Mouse (Mus musculus) embryonic facial prominence, embryonic 13.5 days (tissue): Measurements from ENCODE around the gene Atg7. TPM values are rescaled to one million over a fixed set of nuclear protein-coding genes. Genes with fewer than 3 reads are reported as not detected.

Source experiments
- ATAC-seq: fragments of 200-750 bp; cut with Nextera tagmentation; 2 replicates; pipeline ENCODE4 v1.8.0; 2017; ENCODE audit warnings: low read depth; ENCODE audit not compliant: insufficient number of reproducible peaks, insufficient read depth, low FRiP score, low TSS enrichment
- H3K27ac ChIP-seq: fragments of 300-500 bp; sonication (generic); 2 replicates; pipeline ENCODE4 v1.5.1; 2015; ENCODE audit warnings: moderate library complexity, mild to moderate bottlenecking, inconsistent platforms
- H3K27me3 ChIP-seq: fragments of 300-500 bp; sonication (generic); 2 replicates; pipeline ENCODE4 v1.6.1; 2015; ENCODE audit warnings: mild to moderate bottlenecking, inconsistent platforms
- H3K36me3 ChIP-seq: fragments of 300-500 bp; sonication (generic); 2 replicates; pipeline ENCODE4 v1.6.1; 2015; ENCODE audit warnings: mild to moderate bottlenecking, inconsistent platforms
- H3K4me1 ChIP-seq: fragments of 300-500 bp; sonication (generic); 2 replicates; pipeline ENCODE4 v1.6.1; 2015; ENCODE audit warnings: inconsistent platforms
- H3K4me2 ChIP-seq: fragments of 300-500 bp; sonication (generic); 2 replicates; pipeline ENCODE4 v1.6.1; 2015; ENCODE audit warnings: moderate library complexity, mild to moderate bottlenecking, inconsistent platforms
- H3K4me3 ChIP-seq: fragments of 300-500 bp; sonication (generic); 2 replicates; pipeline ENCODE4 v1.5.1; 2015; ENCODE audit warnings: mild to moderate bottlenecking, inconsistent platforms
- H3K9ac ChIP-seq: fragments of 300-500 bp; sonication (generic); 2 replicates; pipeline ENCODE4 v1.6.1; 2015; ENCODE audit warnings: mild to moderate bottlenecking, inconsistent platforms
- H3K9me3 ChIP-seq: fragments of 300-500 bp; sonication (generic); 2 replicates; pipeline ENCODE4 v1.6.1; 2016; ENCODE audit warnings: inconsistent platforms
- WGBS: fragments of 180-500 bp; shearing (Covaris S2); methylation state at CpG from one replicate; pipeline ENCODE4 v1.1.7; 2015; ENCODE audit warnings: mixed read lengths; 5-methylcytosine and 5-hydroxymethylcytosine counted together
- polyA plus RNA-seq: library from polyadenylated mRNA; unstranded; fragments of >200 nt; fragmentation: Nextera tagmentation; extraction: Ambion mirVana; gene quantifications from 2 replicates; pipeline ENCODE4 v1.2.1, GENCODE M21; 2015

The Atg7 gene
- polyA plus RNA-seq, 1 experiment from 2014 or later: 19.7 TPM

DNA sequence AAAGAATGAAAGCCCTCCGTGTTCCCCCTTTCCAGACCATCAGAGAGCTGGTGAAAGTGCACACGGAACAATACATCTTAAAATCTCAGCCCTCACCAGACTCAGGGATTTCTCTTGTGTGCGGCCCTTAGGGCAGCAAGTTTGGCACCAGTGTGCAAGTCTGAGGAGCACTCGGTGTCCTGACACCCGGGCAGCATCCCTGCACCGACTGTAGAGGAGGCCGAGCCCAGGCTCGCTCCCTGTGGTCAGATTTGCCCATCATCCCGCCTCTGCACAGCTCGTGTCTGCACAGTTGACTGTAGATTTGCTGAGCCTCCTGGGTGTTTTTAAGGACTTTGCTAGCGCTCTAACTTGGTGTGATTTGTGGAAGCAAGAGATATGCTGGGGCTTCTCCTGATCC, 94.3 kb downstream of the Atg7 start:
- H3K4me3 ChIP-seq: no peak overlapping the region
- H3K27me3 ChIP-seq: peaks cover 3% of the 10 kb centered on the region; the same call in 1 of the 2 replicates
- no peaks in the 10 kb centered on the region for H3K9me3 ChIP-seq
- peaks cover 17% of the 10 kb centered on the region for H3K36me3 ChIP-seq
- no peak overlapping the region for H3K9ac ChIP-seq
- H3K4me2 ChIP-seq: no peak overlapping the region
- peaks cover 29% of the 10 kb centered on the region for H3K4me1 ChIP-seq
- no peak for ATAC-seq
- 78% methylated on average over 11 of the region's 11 CpGs for WGBS
- no peak overlapping the region for H3K27ac ChIP-seq

DNA sequence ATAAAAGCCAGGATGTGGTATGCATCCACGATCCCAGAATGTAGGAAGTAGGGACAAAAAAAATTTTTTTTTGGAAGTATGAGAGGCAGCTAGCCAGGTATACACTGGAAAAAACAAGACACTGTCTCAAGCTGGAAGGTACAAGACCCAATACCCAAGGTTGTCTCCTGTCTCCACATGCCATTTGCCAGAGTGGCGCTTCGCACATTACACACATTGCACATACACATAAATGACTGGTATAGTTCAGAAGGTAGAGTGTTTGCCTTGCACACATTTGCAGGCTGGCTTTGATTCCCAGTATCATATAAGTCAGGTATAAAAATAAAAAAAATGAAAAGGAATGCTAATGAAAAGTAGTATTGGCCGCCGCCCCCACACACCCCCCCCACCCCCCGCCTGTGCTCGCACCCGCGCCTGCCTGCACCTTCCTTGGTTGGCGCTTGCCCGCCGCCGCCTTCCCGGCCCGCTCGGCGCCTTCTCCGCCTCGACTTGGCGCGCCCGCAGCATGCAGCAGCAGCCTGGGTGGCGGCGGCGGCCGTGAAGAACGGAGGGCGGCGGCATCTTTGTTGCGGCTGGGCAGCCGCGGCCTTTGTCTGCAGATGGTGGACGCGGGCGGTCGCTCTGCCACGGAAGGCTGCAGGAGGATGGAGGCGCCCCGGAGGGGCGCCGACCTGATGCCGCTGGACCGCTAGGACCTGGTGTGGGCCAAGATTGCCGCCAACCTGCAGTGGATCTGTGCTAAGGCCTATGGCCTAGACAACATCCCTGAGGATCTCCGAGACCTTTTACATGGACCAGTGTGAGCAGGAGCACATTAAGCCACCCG, 95.2 kb downstream of the Atg7 start:
- H3K27me3 ChIP-seq: peaks cover 3% of the 10 kb centered on the region; the same call in 1 of the 2 replicates
- H3K36me3 ChIP-seq: peaks cover 17% of the 10 kb centered on the region
- peak overlapping the region; percentile 37 for H3K4me3 ChIP-seq
- H3K4me1 ChIP-seq: peaks cover 28% of the 10 kb centered on the region
- H3K9me3 ChIP-seq: no peaks in the 10 kb centered on the region
- H3K4me2 ChIP-seq: peak overlapping the region; percentile 68
- no peak overlapping the region for H3K27ac ChIP-seq
- peak overlapping the region; percentile 67 for H3K9ac ChIP-seq
- 15% methylated on average over 42 of the region's 46 CpGs for WGBS
- no peak for ATAC-seq

DNA sequence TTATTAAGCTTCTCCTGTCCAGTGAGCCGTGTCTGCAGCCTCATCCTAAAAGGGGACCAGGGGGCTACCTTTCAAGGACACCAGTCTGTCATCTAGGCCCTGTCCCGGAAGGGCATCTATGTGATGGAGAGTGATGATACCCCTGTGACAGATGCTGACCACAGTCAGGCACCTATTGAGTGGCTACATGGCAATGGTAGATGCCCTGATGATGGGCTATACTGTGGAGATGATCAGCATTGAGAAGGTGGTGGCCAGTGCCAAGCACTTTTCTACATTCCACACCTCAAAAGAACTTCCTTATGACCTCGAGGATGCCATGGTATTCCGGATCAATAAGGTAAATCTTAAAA, 95.8 kb downstream of the Atg7 start:
- H3K4me3 ChIP-seq: no peak overlapping the region
- peaks cover 3% of the 10 kb centered on the region; the same call in 1 of the 2 replicates for H3K27me3 ChIP-seq
- WGBS: 85% methylated on average over 4 of the region's 4 CpGs
- ATAC-seq: no peak
- H3K4me2 ChIP-seq: peak overlapping the region; percentile 68
- no peak overlapping the region for H3K27ac ChIP-seq
- H3K9ac ChIP-seq: peak overlapping the region; percentile 67
- no peaks in the 10 kb centered on the region for H3K9me3 ChIP-seq
- peaks cover 17% of the 10 kb centered on the region for H3K36me3 ChIP-seq
- peaks cover 22% of the 10 kb centered on the region for H3K4me1 ChIP-seq

DNA sequence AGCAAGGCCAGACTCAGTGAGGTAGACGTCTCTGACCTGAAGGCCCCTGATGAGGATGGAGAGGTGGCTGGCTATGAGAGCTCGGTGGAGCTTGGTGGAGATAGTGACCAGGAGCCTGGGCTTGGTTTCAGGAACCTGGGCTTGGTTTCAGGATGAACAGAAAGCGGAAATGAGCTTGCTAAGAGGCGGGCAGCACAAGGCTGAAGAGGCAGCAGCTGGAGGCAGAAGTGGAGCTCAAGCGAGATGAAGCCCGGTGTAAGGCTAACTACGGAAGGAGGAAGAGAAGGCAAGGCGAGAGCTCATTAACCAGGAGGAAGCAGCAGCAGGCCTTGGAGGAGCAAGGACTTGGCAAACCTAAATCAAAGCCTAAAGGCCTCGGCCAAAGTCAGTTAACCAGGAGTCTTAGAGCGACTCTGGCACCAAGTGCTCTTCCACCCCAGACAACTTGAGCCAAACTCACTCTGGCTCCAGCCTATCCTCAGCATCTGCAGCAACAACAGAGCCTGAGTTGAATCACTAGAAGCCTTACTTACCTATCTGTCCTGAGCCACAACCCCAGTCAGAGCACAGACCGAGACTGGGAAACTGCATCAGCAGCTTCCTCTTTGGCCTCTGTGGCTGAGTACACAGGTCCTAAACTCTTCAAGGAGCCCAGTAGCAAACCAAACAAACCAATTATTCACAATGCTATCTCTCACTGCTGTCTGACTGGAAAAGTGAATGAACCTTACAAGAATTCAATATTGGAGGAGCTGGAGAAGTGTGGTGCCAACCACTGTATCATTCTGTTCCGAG, 99.5 kb downstream of the Atg7 start:
- WGBS: 92% methylated on average over 12 of the region's 12 CpGs
- H3K36me3 ChIP-seq: peaks cover 13% of the 10 kb centered on the region
- no peak overlapping the region for H3K4me3 ChIP-seq
- H3K9me3 ChIP-seq: no peaks in the 10 kb centered on the region
- no peak overlapping the region for H3K4me2 ChIP-seq
- no peak overlapping the region for H3K9ac ChIP-seq
- no peak overlapping the region for H3K27ac ChIP-seq
- no peak for ATAC-seq
- peaks cover 31% of the 10 kb centered on the region for H3K4me1 ChIP-seq
- H3K27me3 ChIP-seq: no peaks in the 10 kb centered on the region; the same call in 1 of the 2 replicates

- WGBS: 85% methylated on average over 8 of the region's 8 CpGs
- H3K27me3 ChIP-seq: no peaks in the 10 kb centered on the region
- no peak overlapping the region for H3K27ac ChIP-seq
- H3K4me2 ChIP-seq: no peak overlapping the region
- peaks cover 24% of the 10 kb centered on the region for H3K4me1 ChIP-seq
- no peaks in the 10 kb centered on the region for H3K9me3 ChIP-seq
- H3K36me3 ChIP-seq: peaks cover 13% of the 10 kb centered on the region
- ATAC-seq: no peak
- H3K9ac ChIP-seq: no peak overlapping the region
- H3K4me3 ChIP-seq: no peak overlapping the region
Observed at GRCm38 (mm10) chr6:114743126-114743525, 100.2 kb downstream of the Atg7 start.

DNA sequence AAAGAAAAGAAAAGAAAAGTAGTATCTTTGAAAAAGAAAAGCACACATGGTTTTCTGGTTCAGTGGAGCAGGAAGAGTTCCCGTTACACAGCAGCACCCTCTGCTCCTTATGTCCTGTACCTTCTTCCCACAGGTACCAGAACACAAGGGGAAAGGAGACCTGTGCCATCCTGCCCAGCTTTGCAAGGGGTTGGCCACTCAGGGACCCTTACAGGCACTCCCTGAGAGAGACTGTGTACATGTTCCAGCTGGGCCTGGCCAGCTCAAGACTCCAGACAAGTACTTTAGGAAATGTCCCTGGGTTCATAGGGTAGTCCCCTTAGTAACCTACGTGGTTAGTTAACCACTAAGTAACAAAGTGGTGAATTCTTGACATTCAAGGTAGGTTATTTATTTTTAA, 100.9 kb downstream of the Atg7 start:
- no peak for ATAC-seq

DNA sequence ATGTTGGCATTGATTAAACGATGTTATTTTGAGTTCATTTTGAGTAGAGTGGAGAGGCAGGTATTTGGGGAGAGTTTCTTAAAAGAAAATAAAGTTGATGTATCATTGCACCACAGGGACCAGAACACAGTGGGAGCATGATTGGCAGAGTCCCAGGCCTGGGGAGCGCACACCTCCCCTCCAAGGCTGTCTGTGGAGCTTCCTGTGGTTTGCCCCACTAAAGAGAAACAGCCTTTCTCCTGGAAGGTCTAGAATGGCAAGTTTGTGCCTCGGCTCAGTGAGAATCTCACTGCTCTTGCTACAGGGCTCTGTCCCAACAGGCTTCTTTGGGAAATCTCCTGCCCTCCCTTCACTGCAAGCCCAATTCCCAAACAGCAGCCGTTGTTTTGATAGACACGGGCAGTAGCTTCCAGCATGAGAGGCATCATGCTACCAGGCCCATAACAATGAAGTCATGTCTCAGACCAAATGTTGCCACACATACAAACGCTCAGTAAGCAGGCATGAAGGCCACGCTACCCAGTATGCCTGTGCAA, 103.6 kb downstream of the Atg7 start:
- no peaks in the 10 kb centered on the region for H3K9me3 ChIP-seq
- H3K27me3 ChIP-seq: no peaks in the 10 kb centered on the region
- 45% methylated on average over 7 of the region's 7 CpGs for WGBS
- 0 out of 2 replicates have a peak, but pooled peaks have one; percentile 59 for ATAC-seq
- peak overlapping the region; percentile 78 for H3K27ac ChIP-seq
- no peak overlapping the region for H3K9ac ChIP-seq
- no peak overlapping the region for H3K4me2 ChIP-seq
- H3K36me3 ChIP-seq: peaks cover 2% of the 10 kb centered on the region; the same call in 1 of the 2 replicates
- H3K4me3 ChIP-seq: no peak overlapping the region
- peaks cover 19% of the 10 kb centered on the region for H3K4me1 ChIP-seq

More for the DNA sequence above, 100.9 kb downstream of the Atg7 start:
- no peaks in the 10 kb centered on the region for H3K27me3 ChIP-seq
- no peak overlapping the region for H3K4me3 ChIP-seq
- H3K9ac ChIP-seq: no peak overlapping the region
- 82% methylated on average over 2 of the region's 2 CpGs for WGBS
- no peak overlapping the region for H3K27ac ChIP-seq
- H3K36me3 ChIP-seq: peaks cover 13% of the 10 kb centered on the region
- no peaks in the 10 kb centered on the region for H3K9me3 ChIP-seq
- H3K4me2 ChIP-seq: no peak overlapping the region
- H3K4me1 ChIP-seq: peaks cover 19% of the 10 kb centered on the region

GRCm38 (mm10) chr6:114748419-114748818, 105.5 kb downstream of the Atg7 start:
- Histone ChIP-seq H3K4me1 (peaks cover 19% of the 10 kb centered on the region), H3K27ac (no peak overlapping the region), H3K27me3 (no peaks in the 10 kb centered on the region), H3K9ac (no peak overlapping the region), H3K36me3 (no peaks in the 10 kb centered on the region), H3K9me3 (no peaks in the 10 kb centered on the region), H3K4me3 (no peak overlapping the region), H3K4me2 (no peak overlapping the region)
- no peak for ATAC-seq
- 87% methylated on average over 3 of the region's 3 CpGs for WGBS

DNA sequence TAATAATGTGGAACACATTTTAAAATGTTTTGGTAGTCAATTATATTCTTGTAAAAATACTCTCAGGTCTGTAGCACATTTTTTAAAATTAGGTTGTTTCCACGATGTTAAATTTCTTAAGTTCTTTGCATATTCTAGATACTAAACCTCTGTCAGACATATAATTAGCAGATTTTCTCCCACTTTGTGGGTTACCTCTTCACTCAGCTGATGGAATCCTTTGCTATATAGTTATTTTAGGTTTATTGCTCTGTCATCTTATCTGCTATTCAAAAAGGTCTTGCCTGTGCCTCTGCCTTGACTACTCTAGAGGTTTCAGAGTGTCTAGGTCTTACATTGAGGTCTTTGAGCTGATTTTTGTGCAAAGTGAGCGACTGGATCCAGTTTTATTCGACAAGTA, 106.0 kb downstream of the Atg7 start:
- no peak for ATAC-seq
- WGBS: 87% methylated on average over 3 of the region's 3 CpGs
- H3K27ac ChIP-seq: no peak overlapping the region
- peaks cover 19% of the 10 kb centered on the region for H3K4me1 ChIP-seq
- no peaks in the 10 kb centered on the region for H3K9me3 ChIP-seq
- H3K9ac ChIP-seq: no peak overlapping the region
- no peak overlapping the region for H3K4me2 ChIP-seq
- H3K4me3 ChIP-seq: no peak overlapping the region
- H3K27me3 ChIP-seq: no peaks in the 10 kb centered on the region
- no peaks in the 10 kb centered on the region for H3K36me3 ChIP-seq

GRCm38 (mm10) chr6:114758795-114759194, 115.9 kb downstream of the Atg7 start:
- Histone ChIP-seq H3K4me2 (no peak overlapping the region), H3K27ac (no peak overlapping the region), H3K9ac (no peak overlapping the region), H3K9me3 (no peaks in the 10 kb centered on the region), H3K27me3 (no peaks in the 10 kb centered on the region), H3K4me3 (no peak overlapping the region), H3K36me3 (no peaks in the 10 kb centered on the region), H3K4me1 (peaks cover 5% of the 10 kb centered on the region)
- ATAC-seq: no peak
- 78% methylated on average over 7 of the region's 7 CpGs for WGBS

DNA sequence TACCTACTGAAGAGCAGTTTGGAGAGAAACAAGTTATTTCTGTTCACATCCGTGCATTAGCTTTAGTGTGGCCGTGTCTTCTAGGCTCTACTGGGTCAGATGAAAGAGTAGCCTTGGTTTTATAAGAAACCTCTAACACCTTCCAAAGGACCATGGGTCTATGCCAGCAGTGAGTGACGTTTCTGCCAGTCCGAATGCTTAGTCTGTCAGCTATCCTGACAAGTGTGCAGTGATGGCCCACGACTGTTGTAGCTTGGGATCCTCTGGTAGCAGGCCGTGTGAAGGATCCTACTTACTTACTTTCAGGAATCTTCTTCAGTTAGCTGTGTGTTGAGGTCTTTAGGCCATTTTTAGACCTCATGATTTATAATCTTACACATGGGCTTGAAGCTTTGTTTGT, 123.4 kb downstream of the Atg7 start:
- no peak for ATAC-seq
- WGBS: 91% methylated on average over 6 of the region's 6 CpGs

More for the DNA sequence above, 123.4 kb downstream of the Atg7 start:
- H3K4me2 ChIP-seq: no peak overlapping the region
- no peaks in the 10 kb centered on the region for H3K36me3 ChIP-seq
- no peaks in the 10 kb centered on the region for H3K27me3 ChIP-seq
- peaks cover 10% of the 10 kb centered on the region; the same call in 1 of the 2 replicates for H3K4me1 ChIP-seq
- no peak overlapping the region for H3K27ac ChIP-seq
- H3K9me3 ChIP-seq: no peaks in the 10 kb centered on the region
- no peak overlapping the region for H3K4me3 ChIP-seq
- no peak overlapping the region for H3K9ac ChIP-seq
